Mouse (Mus musculus) myocyte (in vitro differentiated cells): ENCODE measurements around the gene Gm609.

Source experiments
- CEBPB ChIP-seq: IDR thresholded peaks from 2 replicates; pipeline ENCODE4 v1.6.1; 2011; ENCODE audit warnings: mild to moderate bottlenecking, moderate library complexity; ENCODE audit not compliant: poor library complexity, insufficient read depth, severe bottlenecking
- E2F4 ChIP-seq: IDR thresholded peaks from one replicate; pipeline ENCODE4 v1.6.1; 2011; ENCODE audit warnings: mild to moderate bottlenecking, control low read depth, moderate library complexity; ENCODE audit not compliant: insufficient read depth
- MAX ChIP-seq: IDR thresholded peaks from one replicate; pipeline ENCODE4 v1.6.1; 2011; ENCODE audit warnings: low read depth, mild to moderate bottlenecking, control low read depth
- MYOD1 ChIP-seq, 3 experiments: IDR thresholded peaks; one replicate each; pipeline ENCODE4 v1.6.1; 2011; ENCODE audit warnings: control low read depth in 2 of 3, low read depth in 2 of 3, mild to moderate bottlenecking in 2 of 3, moderate library complexity in 1 of 3; ENCODE audit not compliant: insufficient read length in 2 of 3, control insufficient read depth in 1 of 3
- MYOG ChIP-seq, 3 experiments: IDR thresholded peaks; one replicate each; pipeline ENCODE4 v1.6.1; 2011; ENCODE audit warnings: control low read depth in 2 of 3, low read depth in 2 of 3, mild to moderate bottlenecking in 2 of 3; ENCODE audit not compliant: insufficient read length in 2 of 3, control insufficient read depth in 1 of 3, insufficient read depth in 1 of 3
- POLR2A ChIP-seq: IDR thresholded peaks from one replicate; pipeline ENCODE4 v1.6.1; 2011; ENCODE audit warnings: low read depth, mild to moderate bottlenecking, control low read depth, moderate library complexity; ENCODE audit not compliant: insufficient read length
- POLR2AphosphoS2 ChIP-seq: IDR thresholded peaks from one replicate; pipeline ENCODE4 v1.6.1; 2011; ENCODE audit warnings: low read depth, control low read depth; ENCODE audit not compliant: insufficient read length
- REST ChIP-seq: IDR thresholded peaks from one replicate; pipeline ENCODE4 v1.6.1; 2011; ENCODE audit warnings: mild to moderate bottlenecking, control low read depth, moderate library complexity; ENCODE audit not compliant: insufficient read depth, insufficient read length
- SRF ChIP-seq: IDR thresholded peaks from one replicate; pipeline ENCODE4 v1.6.1; 2011; ENCODE audit warnings: low read depth; ENCODE audit not compliant: control insufficient read depth, insufficient read length
- TCF12 ChIP-seq: IDR thresholded peaks from one replicate; pipeline ENCODE4 v1.6.1; 2011; ENCODE audit warnings: mild to moderate bottlenecking, control low read depth; ENCODE audit not compliant: poor library complexity, insufficient read depth, severe bottlenecking
- TCF3 ChIP-seq: IDR thresholded peaks from one replicate; pipeline ENCODE4 v1.6.1; 2011; ENCODE audit warnings: low read depth, control low read depth; ENCODE audit not compliant: insufficient read length
- USF1 ChIP-seq: IDR thresholded peaks from one replicate; pipeline ENCODE4 v1.6.1; 2011; ENCODE audit warnings: low read depth, mild to moderate bottlenecking, control low read depth, moderate library complexity

DNA sequence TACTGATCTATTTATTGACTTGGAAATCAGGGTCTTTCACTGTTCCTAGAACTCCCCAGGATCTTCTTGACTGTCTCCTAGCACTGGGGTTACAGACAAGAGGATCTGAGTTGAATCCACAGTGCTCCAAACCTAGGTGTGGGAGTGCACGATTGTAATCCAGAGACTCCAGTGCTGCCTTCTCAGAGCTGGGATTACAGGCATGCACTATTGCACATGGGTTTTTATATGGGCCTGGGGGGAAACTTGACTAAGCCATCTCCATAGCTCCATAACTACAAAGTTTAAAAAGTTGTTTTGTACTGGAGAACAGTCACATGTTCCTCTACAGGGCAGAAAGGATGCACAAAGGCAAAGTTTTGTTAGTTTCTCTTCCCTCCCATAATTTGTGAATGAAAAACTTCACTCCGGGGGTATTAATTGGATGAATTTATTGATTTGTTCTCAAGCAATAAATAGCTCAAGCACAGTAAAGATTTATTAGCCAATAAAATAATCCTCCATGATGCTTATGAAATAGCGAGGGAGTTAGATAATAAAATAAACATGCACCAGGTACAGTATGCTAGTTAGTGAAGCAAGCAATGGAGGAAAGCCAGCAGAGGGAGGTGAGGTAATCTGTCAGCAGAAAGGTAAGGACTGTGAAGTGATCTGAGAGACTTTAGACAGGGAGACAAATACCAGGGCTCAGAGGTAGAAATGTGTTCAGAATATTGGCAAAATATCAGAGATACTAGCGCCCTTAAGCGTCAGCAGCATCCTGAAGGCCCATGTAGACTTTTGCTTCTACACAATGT, 114.4 kb downstream of the Gm609 start:
- no peak for TF ChIP-seq POLR2A
- no peak for TF ChIP-seq TCF12
- TF ChIP-seq USF1: no peak
- no peak for TF ChIP-seq MYOD1 (IDR thresholded peaks at IDR 0.05; ENCODE audit: control insufficient read depth in 1 of 3, insufficient read length in 2 of 3, low read depth in 2 of 3)
- TF ChIP-seq POLR2AphosphoS2: no peak
- TF ChIP-seq MAX: no peak
- TF ChIP-seq TCF3: no peak
- no peak for TF ChIP-seq REST
- TF ChIP-seq E2F4: no peak
- TF ChIP-seq MYOG (IDR thresholded peaks at IDR 0.05; ENCODE audit: control insufficient read depth in 1 of 3, insufficient read depth in 1 of 3, insufficient read length in 2 of 3, low read depth in 2 of 3): no peak
- no peak for TF ChIP-seq SRF
- TF ChIP-seq CEBPB: no peak
